Mouse (Mus musculus): ENCODE measurements at regions not wholly inside any gene's neighbourhood (a gene's known extent, or its start where the extent isn't known, plus 50 kb on each side); places are given as distances from the start of the nearest gene placed in this dataset.

DNA sequence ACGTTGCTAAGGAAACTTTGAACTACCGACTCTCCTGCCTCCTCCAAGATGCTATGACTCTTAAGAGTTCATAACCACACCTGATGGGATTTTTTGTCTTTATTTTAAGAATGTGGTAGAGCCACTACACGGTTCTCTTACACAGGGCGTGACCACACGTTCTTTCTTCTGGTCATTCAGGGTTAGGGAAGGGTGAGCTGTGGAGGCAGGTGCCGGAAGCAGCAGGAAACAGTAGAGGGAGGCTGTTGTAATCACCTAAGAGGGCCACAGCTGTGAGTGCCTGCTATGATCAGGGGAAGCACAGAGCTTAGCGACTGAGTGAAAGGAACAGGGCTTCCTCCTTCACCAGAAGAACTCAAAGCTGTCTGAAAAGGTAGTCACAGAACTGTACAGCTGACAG lies 50.6 kb upstream of the Larp1 start:
- no peak for DNase-seq (ENCODE audit: extremely low read depth, low read depth)

DNA sequence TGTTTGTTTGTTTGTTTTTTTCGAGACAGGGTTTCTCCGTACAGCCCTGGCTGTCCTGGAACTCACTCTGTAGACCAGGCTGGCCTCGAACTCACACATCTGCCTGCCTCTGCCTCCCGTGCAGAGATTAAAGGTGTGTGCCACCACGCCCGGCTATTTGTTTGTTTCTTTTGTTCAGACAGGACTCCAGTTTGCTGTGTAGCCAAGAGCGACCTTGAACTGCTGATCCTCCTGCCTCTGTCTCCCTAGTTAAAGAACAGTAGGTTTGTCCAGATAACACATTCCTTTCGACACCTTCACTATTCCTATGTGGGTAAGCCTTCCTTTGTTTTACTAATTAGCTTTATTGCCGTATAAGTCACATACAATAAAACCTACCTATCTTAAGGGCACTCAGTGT lies 52.0 kb upstream of the Larp1 start:
- no peak for DNase-seq (ENCODE audit: extremely low read depth, low read depth)

DNA sequence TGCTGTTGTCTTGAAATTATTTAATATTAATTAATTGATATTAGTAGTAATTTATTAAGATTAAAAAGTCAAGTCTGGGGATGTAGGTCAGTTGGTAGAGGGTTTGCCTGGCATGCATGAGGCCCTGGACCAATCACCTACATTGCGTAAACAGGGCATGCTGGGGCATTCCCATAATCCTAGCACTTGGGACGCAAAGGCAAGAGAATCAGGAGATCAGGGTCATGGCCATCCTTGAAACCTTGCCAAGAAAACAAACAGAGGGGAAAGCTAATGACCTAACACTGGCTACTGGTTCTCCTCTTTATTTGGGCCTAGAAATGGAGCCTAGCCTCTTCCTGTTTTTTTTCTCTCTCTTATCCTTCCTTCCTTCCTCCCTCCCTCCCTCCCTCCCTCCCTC lies 52.8 kb upstream of the Larp1 start:
- DNase-seq (ENCODE audit: extremely low read depth, low read depth): no peak

DNA sequence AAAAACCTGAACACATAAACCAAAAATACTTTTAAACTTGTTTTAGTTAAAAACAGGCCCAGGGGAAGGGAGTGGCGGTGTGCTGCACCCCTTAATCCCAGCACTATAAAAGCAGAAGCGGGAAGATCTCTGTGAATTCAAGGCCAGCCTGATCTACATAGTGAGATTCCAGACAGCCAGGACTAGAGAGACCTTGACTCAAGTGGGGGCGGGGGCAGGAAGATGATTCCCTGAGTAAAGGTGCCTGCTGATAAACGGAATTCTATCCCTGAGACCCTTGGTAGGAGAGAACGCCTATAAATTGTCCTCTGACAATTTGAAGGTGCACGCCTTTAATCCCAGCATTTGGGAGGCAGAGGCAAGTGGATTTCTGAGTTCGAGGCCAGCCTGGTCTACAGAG lies 53.4 kb upstream of the Larp1 start:
- DNase-seq (ENCODE audit: extremely low read depth, low read depth): no peak

DNA sequence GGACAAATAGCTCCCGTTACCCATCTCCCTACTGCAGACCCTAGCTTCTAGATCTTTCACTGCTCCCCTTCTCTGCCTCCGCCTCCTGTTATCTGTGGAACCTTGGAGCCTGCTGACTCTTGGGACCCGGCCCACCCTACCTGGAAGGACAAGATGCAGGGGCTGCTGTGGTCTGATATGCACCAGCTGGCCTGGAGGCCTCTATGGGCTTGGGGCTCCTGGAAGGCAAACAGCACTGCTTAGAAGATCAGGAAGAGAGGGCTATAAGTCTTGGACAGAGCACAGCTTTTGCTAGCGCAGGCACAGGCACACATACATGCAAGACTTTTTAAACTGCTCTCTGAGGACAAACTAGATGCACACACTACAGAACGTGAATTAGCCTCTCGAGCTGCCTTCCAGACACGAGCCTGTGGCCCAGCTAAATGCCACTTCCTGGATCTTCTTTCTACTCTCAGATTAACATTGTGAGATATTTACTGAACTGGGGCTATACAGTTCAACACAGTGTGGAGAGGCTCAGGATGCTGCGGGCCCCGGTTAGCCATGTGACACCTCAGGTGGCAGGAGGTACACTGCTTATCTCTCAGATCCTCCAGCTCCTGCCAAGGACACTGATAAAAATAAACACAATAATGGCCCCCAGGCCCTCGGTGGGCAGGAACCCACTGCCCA lies 54.2 kb upstream of the Larp1 start:
- DNase-seq (ENCODE audit: extremely low read depth, low read depth): peak; percentile 60

DNA sequence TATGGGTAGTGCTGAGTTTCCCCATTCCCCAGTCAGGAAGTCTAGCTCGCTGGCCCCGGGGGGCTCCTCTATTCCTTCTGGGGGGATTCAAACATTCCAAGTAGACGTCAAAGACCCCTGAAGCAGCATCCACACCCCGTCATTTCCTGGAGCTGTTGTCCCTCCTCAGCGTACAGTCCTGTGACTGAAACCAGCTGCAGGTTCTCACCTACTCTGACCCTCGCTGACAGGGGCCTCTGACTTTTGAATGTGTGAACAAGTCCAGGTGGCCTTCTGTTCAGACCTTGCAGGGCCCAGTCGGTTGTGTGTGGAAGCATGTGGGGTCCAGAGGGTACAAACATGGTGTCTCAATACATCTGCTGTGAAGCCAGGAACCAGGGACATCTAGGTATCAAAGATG lies 55.2 kb upstream of the Larp1 start:
- DNase-seq (ENCODE audit: extremely low read depth, low read depth): no peak

DNA sequence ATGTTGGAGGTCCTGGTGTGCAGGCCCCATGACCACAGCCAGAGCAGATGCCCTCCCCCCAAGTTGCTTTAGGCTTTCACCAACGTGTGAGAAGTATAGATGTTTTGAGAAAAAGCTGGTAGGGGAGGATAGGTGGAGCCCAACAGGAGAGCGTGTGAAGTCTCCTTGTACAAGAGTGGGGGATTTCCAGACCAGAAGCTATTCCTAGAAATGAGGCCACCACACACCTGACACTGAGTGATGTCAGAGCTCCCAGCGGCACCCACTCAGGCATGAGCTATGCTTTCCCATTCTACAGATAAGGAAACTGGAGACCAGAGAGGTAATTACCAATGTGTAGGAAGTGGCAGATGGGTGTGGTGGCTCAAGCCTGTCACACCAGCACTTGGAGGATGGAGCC lies 56.2 kb upstream of the Larp1 start:
- DNase-seq (ENCODE audit: extremely low read depth, low read depth): no peak

DNA sequence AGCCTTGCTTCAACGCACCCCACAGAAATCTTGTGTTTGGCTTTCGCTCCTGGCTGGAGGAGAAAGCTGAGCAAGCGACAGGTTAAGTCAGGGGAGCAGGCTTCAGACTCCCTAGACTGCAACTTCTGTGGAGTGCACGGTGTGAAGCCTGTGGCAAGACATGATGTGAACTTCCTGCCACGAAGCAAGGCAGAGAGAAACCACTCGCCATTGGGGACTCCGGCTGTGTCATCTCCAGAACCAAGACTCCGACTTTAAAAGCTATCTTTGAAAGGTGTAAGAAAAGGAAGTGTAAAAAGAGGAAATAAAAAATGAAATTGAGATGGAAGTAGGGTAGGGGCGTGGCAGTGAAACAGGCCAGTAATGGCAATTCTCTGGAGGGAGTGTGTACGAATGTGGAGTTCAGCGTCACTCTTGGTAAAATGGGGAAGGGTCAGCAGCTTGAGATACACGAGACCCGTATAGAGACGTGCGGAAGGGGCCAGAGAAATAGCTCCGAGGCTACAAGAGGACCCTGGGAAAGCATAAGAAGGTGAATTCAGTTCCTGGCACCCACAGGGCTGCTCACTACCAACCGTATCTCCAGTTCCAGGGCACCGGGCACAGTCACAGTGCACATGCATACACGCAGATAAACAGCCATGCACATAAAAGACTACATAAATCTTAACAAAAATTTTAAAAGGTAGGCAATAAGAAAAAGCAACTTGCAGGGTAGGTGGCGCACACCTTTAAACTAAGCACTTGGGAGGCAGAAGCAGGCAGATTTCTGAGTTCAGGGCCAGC lies 57.1 kb upstream of the Larp1 start:
- DNase-seq (ENCODE audit: extremely low read depth, low read depth): peak; percentile 73

DNA sequence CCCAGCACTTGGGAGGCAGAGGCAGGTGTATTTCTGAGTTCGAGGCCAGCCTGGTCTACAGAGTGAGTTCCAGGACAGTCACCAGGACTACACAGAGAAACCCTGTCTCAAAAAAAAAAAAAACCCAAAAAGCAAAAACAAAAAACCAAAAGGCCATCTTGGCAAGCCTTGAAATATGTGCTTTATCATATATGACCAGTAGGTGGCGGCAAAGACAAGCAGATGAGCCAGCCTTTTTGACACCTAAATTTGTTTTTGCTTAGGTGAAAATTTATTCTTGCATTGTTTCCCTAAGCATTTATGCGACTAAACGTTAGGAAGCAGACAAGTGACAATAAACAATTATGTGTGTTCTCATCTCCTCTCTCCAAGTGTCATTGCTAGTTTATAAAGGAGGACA lies 57.9 kb upstream of the Larp1 start:
- DNase-seq (ENCODE audit: extremely low read depth, low read depth): peak; percentile 58

DNA sequence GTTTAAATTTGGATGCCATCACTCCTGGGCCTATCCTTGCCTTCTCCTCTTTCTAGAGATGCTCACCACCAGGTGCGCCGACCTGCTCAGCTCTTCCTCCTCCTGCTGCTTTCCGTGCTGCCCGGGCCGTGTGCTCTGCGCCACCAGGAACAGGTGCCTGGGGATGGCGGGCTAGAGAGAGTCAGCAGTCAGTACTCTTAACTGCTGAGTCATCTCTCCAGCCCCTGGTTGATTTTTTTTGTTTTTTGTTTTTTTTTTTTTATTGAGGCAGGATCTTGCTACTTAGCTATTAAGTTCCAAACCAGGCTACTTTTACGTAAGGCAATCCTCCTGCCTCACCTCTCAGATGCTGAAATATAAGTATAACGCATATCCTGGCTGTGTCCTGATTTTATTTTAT lies 59.8 kb upstream of the Larp1 start:
- no peak for DNase-seq (ENCODE audit: extremely low read depth, low read depth)

DNA sequence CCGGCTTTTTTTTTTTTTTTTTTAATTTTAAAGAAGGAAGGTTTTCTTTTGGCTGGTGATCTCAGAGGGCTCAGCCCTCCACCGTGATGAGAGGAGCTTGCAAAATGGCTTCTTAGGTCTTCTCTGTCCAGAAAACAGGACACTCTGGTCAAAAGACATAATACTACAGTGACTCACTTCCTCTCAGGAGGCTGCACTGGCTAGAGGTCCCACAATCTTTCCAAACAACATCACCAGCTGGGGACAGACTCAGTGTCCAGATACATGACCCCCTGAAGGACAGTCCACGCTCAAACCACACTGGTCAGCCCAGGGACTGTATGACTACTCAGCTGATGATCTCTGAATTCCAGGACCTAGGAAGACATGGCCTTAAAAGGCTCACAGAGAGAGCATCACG lies 61.5 kb upstream of the Larp1 start:
- no peak for DNase-seq (ENCODE audit: extremely low read depth, low read depth)

DNA sequence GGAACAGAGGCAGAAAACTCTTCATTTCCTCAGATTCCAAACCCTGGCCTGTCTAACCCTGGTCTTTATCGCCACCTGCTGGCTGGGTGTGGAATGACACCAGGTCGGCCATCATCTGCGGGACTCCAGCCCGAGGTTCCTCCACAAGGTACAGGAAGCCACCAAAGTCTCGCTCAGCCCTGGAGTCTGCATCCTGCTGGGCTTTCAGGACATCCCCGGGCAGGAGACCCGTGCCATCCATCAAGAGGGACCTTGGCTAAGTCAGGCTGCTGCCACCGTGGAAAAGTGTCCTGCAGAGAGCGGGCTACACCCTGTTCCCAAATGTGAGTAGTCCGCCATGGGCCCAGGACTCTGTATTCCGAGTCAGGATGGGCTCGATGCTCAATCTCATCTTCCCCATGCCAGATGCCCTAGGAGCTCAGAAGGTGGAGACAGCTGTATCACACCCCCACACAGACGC lies 74.4 kb upstream of the Larp1 start:
- no peak for DNase-seq (ENCODE audit: extremely low read depth, low read depth)

DNA sequence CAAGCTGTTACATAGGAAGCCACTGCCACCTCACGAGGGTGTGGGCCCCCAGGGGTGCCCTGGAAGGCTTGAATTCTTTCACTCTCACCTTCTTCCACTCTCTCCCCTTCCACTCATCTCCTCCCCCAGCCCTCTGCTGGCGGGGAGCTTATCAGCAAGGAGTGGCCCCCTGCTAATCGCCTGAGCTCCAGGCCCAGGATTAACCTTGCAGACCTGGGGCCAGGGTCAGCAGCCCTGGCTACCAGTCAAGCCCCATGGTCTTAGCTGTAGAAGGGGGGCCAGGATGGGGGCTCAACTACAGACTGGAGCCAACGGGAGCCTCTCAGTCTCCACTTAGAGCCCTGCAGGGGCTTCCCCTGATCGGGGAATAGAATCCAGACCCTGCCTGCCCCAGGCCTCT lies 75.8 kb upstream of the Larp1 start:
- no peak for DNase-seq (ENCODE audit: extremely low read depth, low read depth)

DNA sequence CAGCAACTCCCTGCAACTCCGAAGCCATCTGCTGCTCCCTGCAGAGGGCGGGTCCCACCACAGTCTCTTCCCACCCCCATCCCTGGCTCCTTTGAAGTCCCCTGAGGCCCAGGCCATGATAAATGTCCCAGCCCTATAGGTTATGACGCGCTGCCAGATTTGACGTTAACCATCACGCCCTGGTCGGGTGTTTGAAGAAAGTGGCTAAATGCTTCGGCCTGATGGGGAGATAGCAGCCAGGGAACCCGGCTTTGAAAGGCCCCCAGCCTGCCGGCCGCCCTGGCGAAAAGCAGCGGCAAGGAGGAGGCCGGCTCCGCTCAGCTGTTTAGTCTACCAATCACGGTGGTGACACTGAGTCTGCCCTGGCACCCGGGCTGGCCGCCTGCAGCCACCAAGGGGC lies 79.4 kb upstream of the Larp1 start:
- DNase-seq (ENCODE audit: extremely low read depth, low read depth): no peak

DNA sequence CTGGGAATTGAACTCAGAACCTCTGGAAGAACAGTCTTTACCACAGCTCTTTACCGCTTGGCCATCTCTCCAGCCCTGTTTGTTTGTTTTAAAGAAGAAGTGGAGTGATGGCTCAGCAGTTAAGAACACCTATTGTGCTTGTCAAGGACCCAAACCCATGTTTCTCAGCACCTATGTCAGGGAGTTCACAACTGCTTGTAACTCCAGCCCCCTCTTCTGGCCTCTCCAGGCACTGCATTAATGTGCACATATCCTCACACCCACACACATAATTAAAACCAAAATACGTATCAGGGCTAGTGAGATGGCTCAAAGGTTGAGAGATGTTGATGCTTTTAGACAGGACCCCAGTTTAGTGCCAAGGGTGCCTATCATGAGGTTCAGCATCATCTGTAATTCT lies 87.6 kb upstream of the Hand1 start:
- DNase-seq (ENCODE audit: extremely low read depth, low read depth): no peak

DNA sequence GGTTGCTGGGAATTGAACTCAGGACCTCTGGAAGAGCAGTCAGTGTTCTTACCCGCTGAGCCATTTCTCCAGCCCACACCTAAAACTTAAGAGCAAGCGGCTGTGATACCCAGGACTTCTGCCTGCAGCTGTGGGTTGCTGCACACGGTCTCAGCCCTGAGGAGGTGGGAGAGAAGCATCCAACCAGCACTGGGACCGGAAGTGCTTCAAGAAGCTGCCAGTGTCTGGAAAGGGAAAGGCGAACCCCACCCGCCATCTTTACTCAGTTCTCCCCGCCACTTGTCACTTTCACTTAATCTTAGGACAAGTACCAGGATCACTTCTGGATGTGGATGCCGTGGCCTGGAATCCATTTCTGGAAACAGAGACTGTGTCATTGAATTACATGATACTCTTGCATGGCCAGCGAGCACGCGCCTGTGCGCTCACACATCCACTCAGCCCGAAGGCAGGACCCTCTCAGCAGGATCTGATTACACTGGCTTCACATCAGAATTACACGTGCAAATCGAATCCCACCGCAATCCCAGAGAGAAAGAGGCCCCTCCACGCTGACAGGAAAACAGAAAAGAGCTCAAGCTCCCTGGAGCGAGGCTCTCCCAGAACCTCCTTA lies 85.9 kb upstream of the Hand1 start:
- DNase-seq (ENCODE audit: extremely low read depth, low read depth): no peak

DNA sequence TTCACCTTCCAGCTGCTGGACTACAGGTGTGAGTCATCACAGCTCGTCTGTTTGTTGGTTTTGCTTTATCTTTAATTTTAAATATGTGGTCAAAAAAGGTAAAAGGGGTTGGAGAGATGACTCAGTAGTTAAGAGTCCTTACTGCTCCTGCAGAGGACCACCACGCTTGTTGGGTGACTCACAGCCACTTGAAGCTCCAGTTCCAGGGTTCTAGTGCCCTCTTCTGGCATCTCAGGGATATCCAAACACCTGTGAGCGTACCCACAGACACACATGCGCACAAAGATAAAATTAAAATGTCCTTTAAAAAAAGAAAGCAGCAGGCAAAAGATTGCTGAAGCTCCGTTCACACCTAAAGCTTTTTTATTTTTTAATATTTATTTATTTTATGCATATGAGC lies 85.4 kb upstream of the Hand1 start:
- no peak for DNase-seq (ENCODE audit: extremely low read depth, low read depth)

DNA sequence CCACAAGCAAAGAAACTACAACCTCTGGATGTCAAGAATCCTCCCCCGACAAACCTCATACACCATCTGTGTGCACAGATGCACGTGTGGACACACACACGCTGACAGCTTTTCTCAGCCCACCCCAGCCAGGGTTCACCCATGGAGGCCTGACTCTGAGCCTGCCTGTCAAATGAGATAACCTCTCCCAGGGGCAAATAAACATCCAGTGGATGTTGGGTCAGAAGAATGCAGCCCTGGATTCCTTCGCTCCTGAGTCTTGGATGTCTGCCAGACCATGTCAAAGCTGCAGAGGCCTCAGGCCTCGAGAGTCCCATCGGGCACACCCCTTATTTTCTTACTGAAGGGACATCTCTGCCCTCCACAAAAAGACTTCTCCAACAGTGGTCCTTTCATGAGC lies 83.4 kb upstream of the Hand1 start:
- no peak for DNase-seq (ENCODE audit: extremely low read depth, low read depth)

DNA sequence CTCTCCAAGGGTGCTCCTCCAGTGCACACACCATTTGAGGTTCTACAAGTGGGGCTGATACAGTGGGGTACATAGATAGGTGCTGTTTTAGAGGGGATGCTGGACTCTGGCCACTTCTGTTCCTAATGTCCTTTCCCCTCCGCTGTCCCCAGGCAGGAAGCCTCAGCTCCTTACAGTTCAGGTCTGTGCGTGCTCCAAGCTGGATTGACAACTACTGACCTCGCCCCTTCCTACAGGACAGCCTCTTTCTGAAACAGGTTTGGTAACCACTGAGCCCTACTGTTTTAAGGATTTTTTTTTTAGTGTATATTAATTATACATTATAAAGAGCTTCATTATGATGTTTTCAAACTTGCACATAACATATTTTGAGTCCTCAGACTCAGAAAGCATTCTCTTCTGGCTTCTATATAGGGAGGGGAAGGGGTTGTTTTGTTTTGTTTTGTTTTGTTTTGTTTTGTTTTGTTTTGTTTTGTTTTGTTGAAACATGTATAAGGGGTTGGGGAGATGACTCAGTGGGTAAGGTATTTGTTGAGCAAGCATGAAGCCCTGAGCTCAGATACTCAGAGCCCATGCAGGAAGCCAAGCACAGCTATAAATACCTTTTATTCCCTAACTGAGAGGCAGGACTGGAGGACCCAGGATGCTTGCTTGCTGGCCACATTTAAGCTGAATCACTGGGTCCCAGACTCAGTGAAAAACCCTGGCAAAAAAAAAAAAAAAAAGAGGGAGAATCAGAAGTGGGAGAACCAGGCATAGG lies 81.4 kb upstream of the Hand1 start:
- DNase-seq (ENCODE audit: extremely low read depth, low read depth): no peak

DNA sequence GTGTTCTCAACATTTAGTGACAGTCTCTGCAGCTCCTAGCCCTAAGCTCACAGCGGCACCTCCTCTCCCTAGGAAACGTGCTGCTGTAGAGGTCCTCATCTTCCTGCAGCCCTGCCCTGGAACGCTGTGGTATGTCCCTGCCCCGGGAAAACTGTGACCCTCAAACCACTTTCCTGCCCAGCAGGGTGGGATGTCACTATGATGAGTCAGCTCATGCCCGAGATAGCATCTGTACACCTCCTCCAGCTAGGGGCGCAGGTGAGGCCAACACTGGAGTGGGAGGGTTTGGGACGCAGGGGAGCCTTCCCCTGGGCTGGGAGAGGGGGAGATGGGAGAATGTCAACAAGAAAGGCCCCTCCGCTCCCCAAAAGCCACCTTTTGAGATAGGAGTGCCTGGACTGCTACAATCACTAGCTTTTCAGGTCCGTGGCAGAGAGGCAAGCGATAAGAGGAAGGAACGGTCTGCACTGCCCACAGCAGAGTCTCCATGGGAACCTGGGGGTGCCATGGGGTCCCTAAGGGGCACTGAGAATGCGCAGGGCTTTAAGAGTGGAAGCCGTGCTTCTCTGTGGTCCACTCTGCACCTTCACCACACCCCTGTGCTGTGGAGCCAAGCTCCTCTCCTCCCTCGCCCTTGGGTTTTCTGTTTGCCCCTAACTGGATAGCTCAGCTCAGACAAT lies 80.5 kb upstream of the Hand1 start:
- DNase-seq (ENCODE audit: extremely low read depth, low read depth): no peak

DNA sequence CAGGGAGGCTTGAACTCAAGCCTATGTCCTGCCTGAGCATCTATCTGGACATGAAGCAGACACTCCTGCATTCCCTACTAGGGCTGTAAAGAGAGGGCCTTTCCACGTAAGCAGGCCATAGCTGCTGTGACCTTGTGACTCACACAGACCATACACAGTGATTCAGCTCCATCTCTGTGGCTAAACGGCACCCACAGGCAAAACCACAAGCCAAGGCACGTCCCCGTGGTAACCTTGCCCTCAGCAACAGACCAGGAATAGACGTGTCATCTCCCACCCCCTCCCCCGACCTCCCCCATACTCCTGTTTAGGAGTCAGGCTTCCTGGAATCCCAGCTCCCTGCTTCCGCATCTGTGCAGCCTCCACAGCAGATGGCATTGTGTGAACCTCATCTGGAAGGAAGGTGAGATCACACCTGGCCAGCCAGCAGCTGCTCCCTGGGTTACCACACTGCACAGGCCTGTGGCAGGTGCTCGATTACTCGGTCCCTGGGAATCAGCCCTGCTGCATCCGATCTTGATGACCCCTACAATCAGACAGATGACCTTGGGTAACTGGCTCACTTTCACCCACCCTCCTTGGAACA lies 79.2 kb upstream of the Hand1 start:
- DNase-seq (ENCODE audit: extremely low read depth, low read depth): no peak

Data from MEL-GATA-1-ER (cell line).